Mouse (Mus musculus): ENCODE results near the gene Magi1.

DNA sequence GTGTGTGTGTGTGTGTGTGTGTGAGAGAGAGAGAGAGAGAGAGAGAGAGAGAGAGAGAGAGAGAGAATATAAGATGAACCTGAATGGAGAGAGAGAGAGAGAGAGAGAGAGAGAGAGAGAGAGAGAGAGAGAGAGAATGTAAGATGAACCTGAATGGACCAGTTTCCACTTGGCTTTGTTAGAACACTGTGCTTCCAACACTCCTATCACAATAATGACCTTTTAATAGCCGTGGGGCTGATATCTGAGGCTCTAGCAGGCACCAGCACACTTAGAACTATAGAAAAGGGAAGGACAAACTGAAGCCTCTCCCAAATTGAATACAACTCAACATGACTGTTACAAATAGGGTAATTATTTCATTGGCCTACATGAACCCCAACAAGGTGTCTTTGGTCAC, 321.9 kb downstream of the Magi1 start:
- no peak for TF ChIP-seq POLR2A (IDR thresholded peaks at IDR 0.05; ENCODE audit: borderline replicate concordance, low read depth, low read length)
- TF ChIP-seq CTCF (IDR thresholded peaks at IDR 0.05; ENCODE audit: low read depth, low read length), result no peak

Measured in bone marrow macrophage, adult 2 months (primary cell).